Mouse (Mus musculus): ENCODE measurements around the gene Trim52.

DNA sequence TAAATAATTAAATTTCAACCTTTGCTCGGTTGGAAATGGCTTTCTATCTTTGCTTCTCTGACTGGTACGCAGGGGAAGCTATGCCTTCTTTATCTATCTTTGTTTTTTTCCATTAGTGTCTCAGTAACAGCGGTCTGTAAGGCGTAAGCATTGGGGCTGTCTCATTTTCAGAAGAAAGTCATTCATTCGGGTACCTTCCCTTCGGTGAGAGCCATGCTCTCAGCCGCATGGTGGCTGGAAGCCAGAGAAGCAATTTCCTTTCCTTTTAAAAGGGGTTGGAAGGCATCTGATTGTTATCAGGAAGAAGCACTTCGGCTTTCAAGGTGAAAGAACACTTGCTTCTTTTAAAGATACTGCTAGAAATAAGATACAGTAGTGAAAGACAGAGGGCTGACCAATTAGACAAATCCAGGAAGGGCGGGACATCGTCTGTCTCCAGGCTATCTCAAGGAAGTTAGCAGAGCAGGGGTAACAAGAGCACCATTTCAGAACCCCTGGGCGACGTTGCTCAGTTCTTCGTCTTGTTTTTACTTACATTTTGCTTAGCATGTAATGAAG is 17.4 kb upstream of the Trim52 start:
- TF ChIP-seq CTCF (IDR thresholded peaks at IDR 0.05; ENCODE audit: low read depth, low read length) (no peak), POLR2A (IDR thresholded peaks at IDR 0.05; ENCODE audit: borderline replicate concordance, low read depth, low read length) (no peak)
